Mouse (Mus musculus) neural tube, embryonic 12.5 days (tissue): ENCODE data around the gene Olfr1394. TPM values are rescaled to one million over a fixed set of nuclear protein-coding genes. Genes with fewer than 3 reads are reported as not detected.
"Not testable (repeated sequence)": the region's sequence is repeated elsewhere in the genome, so short reads cannot be mapped to it uniquely, and the experiment has no call there.

Experiments
- ATAC-seq: fragments of 200-750 bp; cut with Nextera tagmentation; 2 replicates; pipeline ENCODE4 v1.8.0; 2017; ENCODE audit warnings: low read depth, mild to moderate bottlenecking, moderate TSS enrichment, moderate library complexity; ENCODE audit not compliant: low FRiP score
- H3K27ac ChIP-seq: fragments of 300-500 bp; sonication (generic); 2 replicates; pipeline ENCODE4 v1.5.1; 2016
- H3K27me3 ChIP-seq: fragments of 300-500 bp; sonication (generic); replicated peaks from 2 replicates; pipeline ENCODE4 v1.6.1; 2016; ENCODE audit warnings: mild to moderate bottlenecking
- H3K36me3 ChIP-seq: fragments of 300-500 bp; sonication (generic); 2 replicates; pipeline ENCODE4 v1.6.1; 2016; ENCODE audit warnings: mild to moderate bottlenecking
- H3K4me1 ChIP-seq: fragments of 300-500 bp; sonication (generic); 2 replicates; pipeline ENCODE4 v1.6.1; 2016
- H3K4me2 ChIP-seq: fragments of 300-500 bp; sonication (generic); replicated peaks from 2 replicates; pipeline ENCODE4 v1.6.1; 2016; ENCODE audit warnings: mild to moderate bottlenecking
- H3K4me3 ChIP-seq: fragments of 300-500 bp; sonication (generic); 2 replicates; pipeline ENCODE4 v1.5.1; 2016
- H3K9ac ChIP-seq: fragments of 300-500 bp; sonication (generic); 2 replicates; pipeline ENCODE4 v1.6.1; 2016; ENCODE audit warnings: mild to moderate bottlenecking
- H3K9me3 ChIP-seq: fragments of 300-500 bp; sonication (generic); 2 replicates; pipeline ENCODE4 v1.6.1; 2016; ENCODE audit warnings: mild to moderate bottlenecking
- WGBS: fragments of 180-500 bp; shearing (Covaris S2); methylation state at CpG from one replicate; pipeline ENCODE4 v1.1.7; 2016; 5-methylcytosine and 5-hydroxymethylcytosine counted together
- polyA plus RNA-seq: library from polyadenylated mRNA; unstranded; fragments of >200 nt; fragmentation: Nextera tagmentation; extraction: Ambion mirVana; gene quantifications from 2 replicates; pipeline ENCODE4 v1.2.1, GENCODE M21; 2016

The Olfr1394 gene
- polyA plus RNA-seq, 1 experiment from 2014 or later = not detected

DNA sequence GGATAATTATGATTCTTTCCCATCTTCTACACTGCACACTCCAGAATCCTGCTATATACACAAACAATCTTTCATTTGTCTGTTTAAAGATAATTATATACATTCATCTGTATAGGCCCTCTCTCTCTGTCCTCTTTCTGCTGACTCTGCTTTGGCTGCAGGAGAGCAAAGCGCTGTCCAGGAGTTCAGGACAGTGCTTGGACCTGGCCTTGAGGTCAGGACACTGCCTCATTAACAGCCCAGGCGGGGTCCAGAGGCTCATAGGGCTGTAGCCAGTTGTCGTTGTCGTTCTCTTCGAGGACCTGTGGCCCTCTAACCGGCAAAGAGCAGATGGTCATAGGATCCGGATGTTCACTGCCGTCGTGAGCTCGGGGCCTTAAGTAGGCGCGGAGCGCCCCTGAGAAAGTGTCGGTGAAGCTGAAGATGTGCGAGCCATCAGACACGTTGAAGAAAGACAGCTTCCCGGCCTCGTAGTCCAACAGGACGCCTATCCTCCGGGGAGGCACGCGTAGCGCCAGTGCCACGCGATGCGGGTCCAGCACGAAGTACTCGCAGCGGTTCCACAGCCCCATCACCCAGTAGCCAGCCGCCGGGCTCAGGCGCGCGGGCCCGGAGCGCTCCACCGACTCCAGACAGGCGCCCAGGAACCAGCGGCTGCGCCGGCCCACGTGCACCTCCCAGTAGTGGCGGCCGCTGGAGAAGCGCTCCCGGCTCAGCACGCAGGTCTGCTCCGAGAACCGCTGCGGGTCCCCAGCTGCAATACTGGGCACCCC lies 14.8 kb downstream of the Olfr1394 start:
- no peaks in the 10 kb centered on the region for H3K9me3 ChIP-seq
- no peaks in the 10 kb centered on the region for H3K36me3 ChIP-seq
- H3K4me1 ChIP-seq = peaks cover 7% of the 10 kb centered on the region; the same call in 1 of the 2 replicates
- H3K9ac ChIP-seq = peak overlapping the region; percentile 35; the same call in 1 of the 2 replicates
- 8% methylated on average over 50 of the region's 50 CpGs for WGBS
- H3K4me3 ChIP-seq = peak overlapping the region; percentile 32
- peaks cover 15% of the 10 kb centered on the region for H3K27me3 ChIP-seq
- no peak overlapping the region for H3K27ac ChIP-seq
- peak; percentile 87 for ATAC-seq
- peak overlapping the region; percentile 77 for H3K4me2 ChIP-seq

GRCm38 (mm10) chr11:49170576-49170975 lies 16.4 kb downstream of the Olfr1394 start:
- Histone ChIP-seq H3K4me2 (no peak overlapping the region), H3K27me3 (peaks cover 15% of the 10 kb centered on the region), H3K36me3 (no peaks in the 10 kb centered on the region), H3K27ac (no peak overlapping the region), H3K4me1 (peaks cover 7% of the 10 kb centered on the region; the same call in 1 of the 2 replicates), H3K9ac (no peak overlapping the region), H3K4me3 (no peak overlapping the region), H3K9me3 (no peaks in the 10 kb centered on the region)
- 92% methylated on average over 4 of the region's 4 CpGs for WGBS
- no peak for ATAC-seq

- ATAC-seq = no peak
- H3K9me3 ChIP-seq = no peaks in the 10 kb centered on the region
These were observed 21.2 kb downstream of the Olfr1394 start for GRCm38 (mm10) chr11:49175345-49175744.

DNA sequence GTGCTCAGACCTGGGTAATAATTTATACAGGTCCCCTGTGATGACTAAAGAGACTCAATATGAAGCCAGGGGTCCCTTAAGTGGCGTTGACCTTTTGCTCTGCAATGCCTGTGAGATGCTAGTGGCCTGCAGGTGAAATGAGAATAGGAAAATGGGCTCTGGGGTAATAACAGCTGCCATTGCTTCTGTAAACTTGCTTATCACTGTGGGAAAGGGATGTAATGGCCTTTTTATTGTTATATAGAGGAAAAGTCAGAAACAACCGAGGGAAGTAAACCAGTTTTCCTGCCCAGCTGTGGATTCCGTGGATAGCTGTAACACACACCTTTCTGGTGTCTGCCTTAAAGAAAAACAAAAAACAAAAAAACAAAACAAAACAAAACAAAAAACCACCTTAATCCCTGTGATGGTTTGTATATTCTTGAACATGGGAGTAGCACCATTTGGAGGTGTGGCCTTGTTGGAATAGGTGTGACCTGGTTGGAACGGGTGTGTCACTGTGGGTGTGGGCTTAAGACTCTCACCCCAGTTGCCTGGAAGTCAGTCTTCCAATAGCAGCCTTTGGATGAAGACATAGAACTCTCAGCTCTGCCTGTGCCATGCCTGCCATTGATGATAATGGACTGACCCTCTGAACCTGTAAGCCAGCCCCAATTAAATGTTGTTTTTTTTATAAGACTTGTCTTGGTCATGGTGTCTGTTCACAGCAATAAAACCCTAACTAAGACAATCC lies 22.0 kb downstream of the Olfr1394 start:
- WGBS = 71% methylated on average over 4 of the region's 4 CpGs
- H3K9ac ChIP-seq, H3K36me3 ChIP-seq, H3K27me3 ChIP-seq, H3K27ac ChIP-seq, H3K9me3 ChIP-seq, H3K4me3 ChIP-seq, H3K4me2 ChIP-seq, ATAC-seq, H3K4me1 ChIP-seq: not testable (repeated sequence)

More at GRCm38 (mm10) chr11:49175345-49175744, 21.2 kb downstream of the Olfr1394 start:
- Histone ChIP-seq H3K27ac (no peak overlapping the region), H3K4me3 (no peak overlapping the region), H3K4me2 (no peak overlapping the region), H3K36me3 (no peaks in the 10 kb centered on the region), H3K4me1 (no peaks in the 10 kb centered on the region), H3K27me3 (no peaks in the 10 kb centered on the region; the same call in 1 of the 2 replicates), H3K9ac (no peak overlapping the region)
- whole genome bisulfite sequencing = 90% methylated on average over 8 of the region's 8 CpGs

DNA sequence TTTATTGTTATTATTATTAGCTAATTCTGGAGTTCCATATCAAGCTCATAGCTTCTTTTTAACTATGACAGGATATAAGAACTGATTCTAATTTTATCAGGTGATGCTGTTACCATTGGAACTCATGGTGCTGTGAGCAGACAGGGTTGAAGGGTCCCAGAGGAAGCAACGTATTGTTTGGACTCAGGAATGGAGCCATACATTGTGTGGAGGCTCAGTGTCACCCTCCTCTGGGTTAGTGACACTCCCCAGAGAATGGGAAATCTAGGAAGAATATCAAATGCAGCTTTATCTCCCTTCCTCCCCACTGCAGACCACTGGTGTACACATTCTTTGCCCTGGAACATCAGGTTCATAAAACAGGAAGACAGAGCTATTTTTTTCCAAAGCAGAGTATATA lies 29.0 kb downstream of the Olfr1394 start:
- WGBS = 77% methylated on average over 1 of the region's 1 CpGs
- ATAC-seq = no peak
- H3K36me3 ChIP-seq = no peaks in the 10 kb centered on the region
- H3K4me2 ChIP-seq = no peak overlapping the region
- H3K27me3 ChIP-seq = no peaks in the 10 kb centered on the region
- H3K4me1 ChIP-seq = no peaks in the 10 kb centered on the region
- H3K27ac ChIP-seq = no peak overlapping the region
- no peaks in the 10 kb centered on the region for H3K9me3 ChIP-seq
- no peak overlapping the region for H3K9ac ChIP-seq
- H3K4me3 ChIP-seq = no peak overlapping the region

- Histone ChIP-seq H3K27me3 (no peaks in the 10 kb centered on the region), H3K4me2 (no peak overlapping the region), H3K4me3 (no peak overlapping the region), H3K4me1 (no peaks in the 10 kb centered on the region), H3K9me3 (no peaks in the 10 kb centered on the region), H3K9ac (no peak overlapping the region), H3K27ac (no peak overlapping the region), H3K36me3 (no peaks in the 10 kb centered on the region)
- no peak for ATAC-seq
- 89% methylated on average over 6 of the region's 6 CpGs for whole genome bisulfite sequencing
These were observed 32.3 kb downstream of the Olfr1394 start for GRCm38 (mm10) chr11:49186452-49186851.

- Histone ChIP-seq H3K27ac (no peak within 1 kb of the TSS), H3K36me3 (no peaks in the 10 kb centered on the region), H3K4me2 (no peak within 1 kb of the TSS), H3K9ac (no peak within 1 kb of the TSS), H3K4me3 (no peak within 1 kb of the TSS), H3K9me3 (no peaks in the 10 kb centered on the region), H3K4me1 (no peaks in the 10 kb centered on the region), H3K27me3 (no peaks in the 10 kb centered on the region)
- ATAC-seq = no peak
- WGBS = 84% methylated on average over 8 of the region's 8 CpGs
These were observed 32.8 kb downstream of the Olfr1394 start, which contains the start of gene Btnl9 for GRCm38 (mm10) chr11:49186955-49187488. Gene Btnl9, minus strand, starts transcription at chr11:49187159.

GRCm38 (mm10) chr11:49187701-49188100 lies 33.5 kb downstream of the Olfr1394 start:
- Histone ChIP-seq H3K4me3 (no peak overlapping the region), H3K4me1 (no peaks in the 10 kb centered on the region), H3K27me3 (no peaks in the 10 kb centered on the region), H3K9ac (no peak overlapping the region), H3K27ac (no peak overlapping the region), H3K36me3 (no peaks in the 10 kb centered on the region), H3K4me2 (no peak overlapping the region), H3K9me3 (no peaks in the 10 kb centered on the region)
- no peak for ATAC-seq
- WGBS = 83% methylated on average over 10 of the region's 10 CpGs

- H3K9ac ChIP-seq = no peak overlapping the region
- H3K4me1 ChIP-seq = no peaks in the 10 kb centered on the region
- H3K4me2 ChIP-seq = no peak overlapping the region
- ATAC-seq = no peak
- H3K27ac ChIP-seq = no peak overlapping the region
- H3K27me3 ChIP-seq = no peaks in the 10 kb centered on the region
- H3K9me3 ChIP-seq = no peaks in the 10 kb centered on the region
- H3K36me3 ChIP-seq = no peaks in the 10 kb centered on the region
- no peak overlapping the region for H3K4me3 ChIP-seq
- 11% methylated on average over 7 of the region's 7 CpGs for WGBS
These were observed 35.6 kb downstream of the Olfr1394 start for GRCm38 (mm10) chr11:49189737-49190136.

- no peak for ATAC-seq
- WGBS = 54% methylated on average over 2 of the region's 2 CpGs
- Histone ChIP-seq H3K9me3 (no peaks in the 10 kb centered on the region), H3K27ac (no peak overlapping the region), H3K4me1 (no peaks in the 10 kb centered on the region), H3K9ac (no peak overlapping the region), H3K36me3 (no peaks in the 10 kb centered on the region), H3K4me3 (no peak overlapping the region), H3K4me2 (no peak overlapping the region), H3K27me3 (no peaks in the 10 kb centered on the region)
These were observed 36.9 kb downstream of the Olfr1394 start for GRCm38 (mm10) chr11:49191083-49191482.

DNA sequence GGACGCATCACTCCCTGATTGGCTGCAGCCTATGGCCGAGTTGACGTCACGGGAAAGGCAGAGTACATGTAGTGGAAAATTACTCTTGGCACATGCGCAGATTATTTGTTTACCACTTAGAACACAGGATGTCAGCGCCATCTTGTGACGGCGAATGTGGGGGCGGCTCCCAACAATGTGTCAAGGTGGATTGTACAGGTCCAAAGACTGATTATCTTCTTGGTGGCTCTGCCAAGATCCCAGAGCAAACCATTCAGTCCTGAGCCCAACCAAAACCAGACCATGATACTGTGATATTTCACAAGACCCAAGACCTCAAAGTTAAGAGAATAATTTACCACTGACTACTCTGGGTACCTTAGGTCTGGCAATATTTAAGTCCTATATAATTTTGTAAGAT lies 40.6 kb downstream of the Olfr1394 start:
- ATAC-seq, H3K4me1 ChIP-seq, H3K27ac ChIP-seq, H3K4me3 ChIP-seq, H3K27me3 ChIP-seq, H3K36me3 ChIP-seq, H3K9me3 ChIP-seq, H3K4me2 ChIP-seq, H3K9ac ChIP-seq: not testable (repeated sequence)
- 97% methylated on average over 9 of the region's 9 CpGs for WGBS

GRCm38 (mm10) chr11:49195819-49196322 lies 41.7 kb downstream of the Olfr1394 start:
- WGBS = 88% methylated on average over 7 of the region's 7 CpGs
- no peak overlapping the region for H3K9ac ChIP-seq

More at GRCm38 (mm10) chr11:49195819-49196322, 41.7 kb downstream of the Olfr1394 start:
- Histone ChIP-seq H3K9me3 (no peaks in the 10 kb centered on the region), H3K4me3 (no peak overlapping the region), H3K36me3 (no peaks in the 10 kb centered on the region), H3K4me1 (no peaks in the 10 kb centered on the region), H3K27me3 (no peaks in the 10 kb centered on the region), H3K4me2 (no peak overlapping the region), H3K27ac (no peak overlapping the region)
- ATAC-seq = no peak
